ENCODE assay signal across 8 mouse cellular contexts in the genomic region with DNA sequence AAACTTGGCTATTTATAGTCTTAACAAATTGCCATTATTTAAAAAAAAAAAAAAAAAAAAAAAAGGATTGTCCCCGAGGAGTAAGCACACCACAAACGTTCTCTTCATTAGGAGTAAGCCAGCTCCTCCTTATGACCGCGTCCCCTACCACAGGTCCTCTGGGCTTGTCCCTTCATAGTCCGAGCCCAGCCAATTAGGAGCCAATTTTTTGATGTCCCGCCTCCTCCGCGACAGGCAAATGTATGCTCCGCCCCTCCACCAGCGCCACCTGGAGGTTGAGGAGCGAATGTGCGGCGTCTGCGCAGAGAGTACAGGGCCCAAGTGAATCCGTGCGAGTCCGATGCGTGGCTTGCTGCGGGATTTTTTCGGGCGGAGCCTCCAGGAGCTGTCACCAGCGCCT. TPM values are rescaled to one million over a fixed set of nuclear protein-coding genes. Genes with fewer than 3 reads are reported as not detected.
DNase-seq lines count a peak whose midpoint lies in the region; ATAC-seq and TF ChIP-seq lines count a peak whose summit lies in the region.

No protein-coding gene starts in this region.

- H3K9ac ChIP-seq in hindbrain, embryonic 11.5 days (ENCODE audit: low read depth, low read length), result 0 out of 2 replicates have a peak overlapping the region, but pooled peaks have one; percentile 8
- no peak overlapping the region; the same call in 1 of the 2 replicates for H3K9ac ChIP-seq in lung, postnatal 0 days (replicated peaks; ENCODE audit: low read depth)

- CTCF ChIA-PET in Patski (lab: Charles Lee), result interaction anchor here (0.7 to 2.2 kb wide), 8 partner anchors 10 to 70 kb away, joined by 3 to 11 read pairs (median 4); no protein-coding TSS in a partner anchor

- ATAC-seq in Patski, result peak; percentile 80
- ATAC-seq in hindbrain, embryonic 11.5 days (ENCODE audit: low FRiP score), result peak; percentile 94
- peak; percentile 95 for ATAC-seq in lung, postnatal 0 days

- H3K36me3 ChIP-seq in hindbrain, embryonic 11.5 days (ENCODE audit: control insufficient read depth, insufficient read depth, low read length), result no peaks in the 10 kb centered on the region
- no peaks in the 10 kb centered on the region for H3K36me3 ChIP-seq in lung, postnatal 0 days (ENCODE audit: insufficient read depth, low read length)

- peak; percentile 50 for DNase-seq in Patski (ENCODE audit: low read depth, low spot score)
- DNase-seq in cerebellum, postnatal 10 days, result peak; percentile 99
- peak; percentile 85 to 94 for DNase-seq in frontal cortex, postnatal 10 days (ENCODE audit: low spot score in 2 of 2)
- peak; percentile 97 for DNase-seq in hindbrain, embryonic 11.5 days (ENCODE audit: low spot score)
- peak; percentile 99 for DNase-seq in layer of hippocampus, postnatal 10 days (ENCODE audit: low spot score in 2 of 2)
- peak; percentile 96 for DNase-seq in lung, postnatal 0 days (ENCODE audit: low spot score)
- DNase-seq in ovary, postnatal 10 days (ENCODE audit: low spot score), result peak; percentile 94
- DNase-seq in thymus, postnatal 0 days (ENCODE audit: low spot score), result peak; percentile 90

- POLR2A ChIA-PET in Patski (lab: Charles Lee), result interaction anchor here (1.3 kb wide), 1 partner anchor 11 kb away, joined by 4 read pairs; no protein-coding TSS in a partner anchor

- H3K27me3 ChIP-seq in Patski, result no peaks in the 10 kb centered on the region
- no peaks in the 10 kb centered on the region for H3K27me3 ChIP-seq in hindbrain, embryonic 11.5 days (ENCODE audit: control insufficient read depth, insufficient read depth, low read length)
- H3K27me3 ChIP-seq in lung, postnatal 0 days (replicated peaks; ENCODE audit: insufficient read depth, low read length), result no peaks in the 10 kb centered on the region

- peak overlapping the region; percentile 15; the same call in 1 of the 2 replicates for H3K4me3 ChIP-seq in hindbrain, embryonic 11.5 days (ENCODE audit: low read depth, low read length)
- peak overlapping the region; percentile 35 for H3K4me3 ChIP-seq in lung, postnatal 0 days (ENCODE audit: low read depth, low read length)

- no peaks in the 10 kb centered on the region for H3K4me1 ChIP-seq in hindbrain, embryonic 11.5 days (replicated peaks; ENCODE audit: control insufficient read depth, insufficient read depth, low read length)
- no peaks in the 10 kb centered on the region for H3K4me1 ChIP-seq in lung, postnatal 0 days (ENCODE audit: insufficient read depth, low read depth, low read length)

- TF ChIP-seq EP300 in lung, postnatal 0 days (IDR thresholded peaks at IDR 0.05), result no peak

- TF ChIP-seq CTCF in Patski (IDR thresholded peaks at IDR 0.05), result peak; percentile 97
- TF ChIP-seq CTCF in lung, postnatal 0 days (IDR thresholded peaks at IDR 0.05), result peak; percentile 96

- no peak overlapping the region for H3K27ac ChIP-seq in hindbrain, embryonic 11.5 days (ENCODE audit: low read depth, low read length)
- H3K27ac ChIP-seq in lung, postnatal 0 days (ENCODE audit: low read length), result no peak overlapping the region

- H3K4me2 ChIP-seq in hindbrain, embryonic 11.5 days (replicated peaks; ENCODE audit: low read depth, low read length), result peak overlapping the region; percentile 37
- H3K4me2 ChIP-seq in lung, postnatal 0 days (replicated peaks; ENCODE audit: low read depth, low read length), result peak overlapping the region; percentile 62

- in situ Hi-C loops in Patski (cut with MboI; ENCODE audit: low pct_unique_long_range_greater_than_20kb), result no loop called here

- no peaks in the 10 kb centered on the region for H3K9me3 ChIP-seq in hindbrain, embryonic 11.5 days (ENCODE audit: control insufficient read depth, low read length)
- H3K9me3 ChIP-seq in lung, postnatal 0 days (ENCODE audit: low read length), result no peaks in the 10 kb centered on the region

- under 1% methylated on average over 22 of the region's 22 CpGs for WGBS in hindbrain, embryonic 11.5 days
- WGBS in lung, postnatal 0 days, result under 1% methylated on average over 22 of the region's 22 CpGs

RNA-seq across cellular contexts. Expression of gene Dnmt3a, which starts 14.1 kb away (rescaled TPM):
- 13.3 TPM for polyA plus RNA-seq in Patski (2021)
- polyA plus RNA-seq in hindbrain, embryonic 11.5 days (2014; fragmentation: Nextera tagmentation; extraction: Ambion mirVana), result 68.6 and 75.5 TPM in 2 replicates
- 100 to 1,000 TPM; 288 to 295 TPM for total RNA-seq in layer of hippocampus, postnatal 10 days (2021)
- 60.3 and 74.8 TPM in 2 replicates for polyA plus RNA-seq in lung, postnatal 0 days (2015; fragmentation: Nextera tagmentation; extraction: Ambion mirVana)
- polyA plus RNA-seq in thymus, postnatal 0 days (2015; fragmentation: Nextera tagmentation; extraction: Ambion mirVana), result 86.5 and 86.6 TPM in 2 replicates
